ENCODE assay signal across 17 mouse cellular contexts in genomic region chr19:27215596-27215995, GRCm38 (mm10). TPM values are rescaled to one million over a fixed set of nuclear protein-coding genes. Genes with fewer than 3 reads are reported as not detected.
DNase-seq lines count a peak whose midpoint lies in the region; ATAC-seq and TF ChIP-seq lines count a peak whose summit lies in the region.
"Had no signal": no experiment of that assay in that cellular context is flagged by ENCODE, and none has a peak within 500 bp of the region (broad histone marks: within the 10 kb centered on the region; RNA-seq: fewer than 3 reads in every experiment).

No protein-coding gene starts in this region.

- no peak for DNase-seq in hindbrain, embryonic 11.5 days (ENCODE audit: low spot score)
- peak; percentile 25 for DNase-seq in ES-CJ7 (ENCODE audit: low read depth, low spot score)
- peak; percentile 59 for DNase-seq in brain, embryonic 14.5 days (ENCODE audit: low read depth)
- DNase-seq in midbrain, embryonic 14.5 days = no peak
- no peak for DNase-seq in MN1 (ENCODE audit: low spot score)
- DNase-seq in cerebellum, adult 11 months = no peak
- DNase-seq: adrenal gland, postnatal 25 days; gastrocnemius, adult 2 months; heart, adult 2 months; heart, postnatal 14 days; layer of hippocampus, adult 9-11 months; lung, postnatal 14 days; right cerebral cortex, postnatal 25 days had no signal

- H3K4me2 ChIP-seq in hindbrain, embryonic 12.5 days (replicated peaks) = peak overlapping the region; percentile 93
- H3K4me2 ChIP-seq in hindbrain, embryonic 11.5 days (replicated peaks; ENCODE audit: low read depth, low read length) = no peak overlapping the region
- H3K4me2 ChIP-seq in midbrain, embryonic 14.5 days (ENCODE audit: low read length) = peak overlapping the region; percentile 98

- no peaks in the 10 kb centered on the region for H3K36me3 ChIP-seq in hindbrain, embryonic 12.5 days
- no peaks in the 10 kb centered on the region for H3K36me3 ChIP-seq in hindbrain, embryonic 11.5 days (ENCODE audit: control insufficient read depth, insufficient read depth, low read length)
- no peaks in the 10 kb centered on the region for H3K36me3 ChIP-seq in midbrain, embryonic 14.5 days (ENCODE audit: control insufficient read depth, insufficient read depth, low read length)
- H3K36me3 ChIP-seq: G1E had no signal

- no peaks in the 10 kb centered on the region for H3K9me3 ChIP-seq in hindbrain, embryonic 12.5 days (replicated peaks)
- no peaks in the 10 kb centered on the region for H3K9me3 ChIP-seq in hindbrain, embryonic 11.5 days (ENCODE audit: control insufficient read depth, low read length)
- no peaks in the 10 kb centered on the region for H3K9me3 ChIP-seq in midbrain, embryonic 14.5 days (ENCODE audit: control insufficient read depth, low read length)

- WGBS in hindbrain, embryonic 12.5 days = 58% methylated on average over 4 of the region's 4 CpGs
- WGBS in hindbrain, embryonic 11.5 days = 71% methylated on average over 4 of the region's 4 CpGs
- WGBS in midbrain, embryonic 14.5 days = 62% methylated on average over 4 of the region's 4 CpGs

- no peak for ATAC-seq in hindbrain, embryonic 12.5 days (ENCODE audit: low FRiP score)
- no peak for ATAC-seq in hindbrain, embryonic 11.5 days (ENCODE audit: low FRiP score)
- ATAC-seq in midbrain, embryonic 14.5 days (ENCODE audit: low FRiP score, low TSS enrichment) = no peak
- ATAC-seq: intestine, embryonic 16.5 days had no signal

- no peak overlapping the region for H3K27ac ChIP-seq in hindbrain, embryonic 12.5 days
- no peak overlapping the region for H3K27ac ChIP-seq in hindbrain, embryonic 11.5 days (ENCODE audit: low read depth, low read length)
- no peak overlapping the region for H3K27ac ChIP-seq in midbrain, embryonic 14.5 days (replicated peaks; ENCODE audit: low read depth, low read length)
- H3K27ac ChIP-seq: kidney, postnatal 0 days had no signal

- no peak overlapping the region for H3K9ac ChIP-seq in hindbrain, embryonic 12.5 days
- no peak overlapping the region for H3K9ac ChIP-seq in hindbrain, embryonic 11.5 days (ENCODE audit: low read depth, low read length)
- no peak overlapping the region for H3K9ac ChIP-seq in midbrain, embryonic 14.5 days (replicated peaks; ENCODE audit: low read length)

- H3K4me3 ChIP-seq in hindbrain, embryonic 12.5 days = no peak overlapping the region
- H3K4me3 ChIP-seq in hindbrain, embryonic 11.5 days (ENCODE audit: low read depth, low read length) = no peak overlapping the region
- peak overlapping the region; percentile 72; the same call in 1 of the 2 replicates for H3K4me3 ChIP-seq in midbrain, embryonic 14.5 days (replicated peaks; ENCODE audit: low read depth, low read length)

- no peak for TF ChIP-seq POLR2A in brain, embryonic 14.5 days (IDR thresholded peaks at IDR 0.05; ENCODE audit: borderline replicate concordance, extremely low read depth, insufficient read depth, insufficient read length, poor library complexity, severe bottlenecking)

- peaks cover 5% of the 10 kb centered on the region for H3K27me3 ChIP-seq in hindbrain, embryonic 12.5 days
- H3K27me3 ChIP-seq in hindbrain, embryonic 11.5 days (ENCODE audit: control insufficient read depth, insufficient read depth, low read length) = no peaks in the 10 kb centered on the region
- H3K27me3 ChIP-seq in midbrain, embryonic 14.5 days (ENCODE audit: control insufficient read depth, insufficient read depth, low read length) = no peaks in the 10 kb centered on the region

- TF ChIP-seq CTCF in brain, embryonic 14.5 days (IDR thresholded peaks at IDR 0.05; ENCODE audit: borderline replicate concordance, extremely low read depth, insufficient read depth, insufficient read length) = no peak

- peaks cover 19% of the 10 kb centered on the region for H3K4me1 ChIP-seq in hindbrain, embryonic 12.5 days
- no peaks in the 10 kb centered on the region for H3K4me1 ChIP-seq in hindbrain, embryonic 11.5 days (replicated peaks; ENCODE audit: control insufficient read depth, insufficient read depth, low read length)
- H3K4me1 ChIP-seq in midbrain, embryonic 14.5 days (ENCODE audit: control insufficient read depth, insufficient read depth, low read length) = peaks cover 15% of the 10 kb centered on the region; the same call in 1 of the 2 replicates

RNA-seq across cellular contexts. Expression of gene Vldlr, which starts 0.7 kb away (rescaled TPM):
- 12.6 and 14.1 TPM in 2 replicates for polyA plus RNA-seq in hindbrain, embryonic 12.5 days (2016; fragmentation: Nextera tagmentation; extraction: Ambion mirVana)
- polyA plus RNA-seq in hindbrain, embryonic 11.5 days (2014; fragmentation: Nextera tagmentation; extraction: Ambion mirVana) = 9.9 and 10.4 TPM in 2 replicates
- 26.5 and 29.5 TPM in 2 replicates for polyA plus RNA-seq in brain, embryonic 14.5 days (2012; rRNA removed)
- 43.7 and 44.6 TPM in 2 replicates for polyA plus RNA-seq in midbrain, embryonic 14.5 days (2014; fragmentation: Nextera tagmentation; extraction: Ambion mirVana)
- polyA plus RNA-seq: G1E had no signal

Comparison
In these comparisons a context has a peak if more than half of its experiments do, and no peak if none do; other contexts are left out.
1. DNase-seq: peak in ES-CJ7 (single experiment) and brain, embryonic 14.5 days (single experiment); none in hindbrain, embryonic 11.5 days (single experiment), midbrain, embryonic 14.5 days (single experiment), MN1 (single experiment) and cerebellum, adult 11 months (single experiment).